Mouse (Mus musculus) liver, embryonic 16.5 days (tissue): ENCODE results near the gene Maff. TPM values are rescaled to one million over a fixed set of nuclear protein-coding genes. Genes with fewer than 3 reads are reported as not detected.

ENCODE experiments used
- ATAC-seq: fragments of 200-750 bp; cut with Nextera tagmentation; 2 replicates; pipeline ENCODE4 v1.8.0; 2017; ENCODE audit warnings: low read depth, mild to moderate bottlenecking, moderate number of reproducible peaks, moderate library complexity
- H3K27ac ChIP-seq: fragments of 300-500 bp; sonication (generic); 2 replicates; pipeline ENCODE4 v1.5.1; 2014; ENCODE audit warnings: mild to moderate bottlenecking, low read length
- H3K27me3 ChIP-seq: fragments of 300-500 bp; sonication (generic); 2 replicates; pipeline ENCODE4 v1.6.1; 2014; ENCODE audit warnings: low read depth, low read length, mixed read lengths; ENCODE audit not compliant: control insufficient read depth, insufficient read depth
- H3K36me3 ChIP-seq: fragments of 300-500 bp; sonication (generic); 2 replicates; pipeline ENCODE4 v1.6.1; 2014; ENCODE audit warnings: mild to moderate bottlenecking; ENCODE audit not compliant: control insufficient read depth, insufficient read depth
- H3K4me1 ChIP-seq: fragments of 300-500 bp; sonication (generic); 2 replicates; pipeline ENCODE4 v1.6.1; 2014; ENCODE audit warnings: low read depth, low read length, mixed read lengths; ENCODE audit not compliant: control insufficient read depth
- H3K4me2 ChIP-seq: fragments of 300-500 bp; sonication (generic); 2 replicates; pipeline ENCODE4 v1.6.1; 2014; ENCODE audit warnings: low read depth, low read length, mixed read lengths
- H3K4me3 ChIP-seq: fragments of 300-500 bp; sonication (generic); 2 replicates; pipeline ENCODE4 v1.5.1; 2014; ENCODE audit warnings: low read depth, mild to moderate bottlenecking, low read length
- H3K9ac ChIP-seq: fragments of 300-500 bp; sonication (generic); 2 replicates; pipeline ENCODE4 v1.6.1; 2014; ENCODE audit warnings: low read depth, low read length
- H3K9me3 ChIP-seq: fragments of 300-500 bp; sonication (generic); replicated peaks from 2 replicates; pipeline ENCODE4 v1.6.1; 2016; ENCODE audit warnings: low read length; ENCODE audit not compliant: control insufficient read depth
- WGBS: fragments of 180-500 bp; shearing (Covaris S2); extraction: QIAGEN DNeasy Blood & Tissue Kit; methylation state at CpG from one replicate; pipeline ENCODE4 v1.1.7; 2014; ENCODE audit not compliant: insufficient replicate concordance; 5-methylcytosine and 5-hydroxymethylcytosine counted together
- microRNA counts: library from miRNA; unstranded; fragments of <30 nt; microRNA quantifications from one replicate; lab custom pipeline; 2016
- microRNA-seq: library from miRNA; unstranded; fragments of <30 nt; microRNA quantifications from one replicate; pipeline ENCODE4, GENCODE M21; 2016
- polyA plus RNA-seq: library from polyadenylated mRNA; unstranded; fragments of >200 nt; fragmentation: Nextera tagmentation; extraction: Ambion mirVana; gene quantifications from 2 replicates; pipeline ENCODE4 v1.2.1, GENCODE M21; 2015

Gene Maff
- polyA plus RNA-seq, 1 experiment from 2014 or later = 3.3 TPM

- peaks cover 3% of the 10 kb centered on the region; the same call in 1 of the 2 replicates for H3K27me3 ChIP-seq
These were observed 56.7 kb downstream of the Maff start, which contains the start of gene Tmem184b for GRCm38 (mm10) chr15:79402836-79403762. Tmem184b (minus strand) TSS chr15:79403569.

GRCm38 (mm10) chr15:79403763-79404210, 57.4 kb downstream of the Maff start:
- peak overlapping the region; percentile 76 for H3K4me3 ChIP-seq
- peak overlapping the region; percentile 91 for H3K4me2 ChIP-seq
- H3K4me1 ChIP-seq = peaks cover 20% of the 10 kb centered on the region
- H3K9ac ChIP-seq = peak overlapping the region; percentile 77
- ATAC-seq = no peak
- WGBS = 15% methylated on average over 9 of the region's 9 CpGs
- H3K27ac ChIP-seq = no peak overlapping the region
- no peaks in the 10 kb centered on the region for H3K9me3 ChIP-seq
- no peaks in the 10 kb centered on the region for H3K36me3 ChIP-seq
- peaks cover 3% of the 10 kb centered on the region; the same call in 1 of the 2 replicates for H3K27me3 ChIP-seq

More at GRCm38 (mm10) chr15:79402836-79403762, 56.7 kb downstream of the Maff start, which contains the start of gene Tmem184b:
- under 1% methylated on average over 88 of the region's 90 CpGs for WGBS
- Histone ChIP-seq H3K27ac (no peak within 1 kb of the TSS), H3K4me3 (peak within 1 kb of the TSS; percentile 76), H3K4me2 (peak within 1 kb of the TSS; percentile 91), H3K4me1 (peaks cover 20% of the 10 kb centered on the region), H3K36me3 (no peaks in the 10 kb centered on the region), H3K9me3 (no peaks in the 10 kb centered on the region), H3K9ac (peak within 1 kb of the TSS; percentile 77)
- ATAC-seq = peak; percentile 92

- Histone ChIP-seq H3K9me3 (no peaks in the 10 kb centered on the region), H3K4me2 (no peak overlapping the region), H3K27me3 (peaks cover 3% of the 10 kb centered on the region; the same call in 1 of the 2 replicates), H3K27ac (no peak overlapping the region), H3K4me1 (peaks cover 20% of the 10 kb centered on the region), H3K4me3 (no peak overlapping the region), H3K9ac (no peak overlapping the region), H3K36me3 (no peaks in the 10 kb centered on the region)
- ATAC-seq = no peak
- WGBS = 65% methylated on average over 1 of the region's 1 CpGs
These were observed 57.9 kb downstream of the Maff start for GRCm38 (mm10) chr15:79404277-79404676.

GRCm38 (mm10) chr15:79406564-79406963, 60.1 kb downstream of the Maff start:
- no peak overlapping the region for H3K27ac ChIP-seq
- H3K9me3 ChIP-seq = no peaks in the 10 kb centered on the region
- no peak for ATAC-seq
- H3K36me3 ChIP-seq = no peaks in the 10 kb centered on the region
- H3K9ac ChIP-seq = no peak overlapping the region
- H3K27me3 ChIP-seq = peaks cover 3% of the 10 kb centered on the region; the same call in 1 of the 2 replicates
- no peak overlapping the region for H3K4me2 ChIP-seq
- peaks cover 11% of the 10 kb centered on the region for H3K4me1 ChIP-seq
- WGBS = 60% methylated on average over 4 of the region's 4 CpGs
- H3K4me3 ChIP-seq = no peak overlapping the region

MicroRNAs encoded within 50 kb of the gene (microRNA counts, 519-probe panel; counts per million panel counts)
- microRNA mmu-miR-1943 (lab: Ali Mortazavi, UCI) = 2,369 counts per million, percentile 55 among the panel's probes with 10 or more counts

Small RNA genes within 50 kb of the gene (microRNA-seq; reads per million reads assigned to microRNA genes)
- gene Mir1943 = 1.7 reads per million

Other genes with a start within 250 kb of the Maff start
- gene Micall1, start 237.7 kb upstream of the Maff start, polyA plus RNA-seq = 0.93 and 1.0 TPM in 2 replicates
- 120 and 121 TPM in 2 replicates for gene Polr2f, start 205.6 kb upstream of the Maff start, polyA plus RNA-seq
- 0.63 and 0.96 TPM in 2 replicates for gene 1700088E04Rik, start 205.4 kb upstream of the Maff start, polyA plus RNA-seq
- 0.05 and 0.13 TPM in 2 replicates for gene Sox10, start 181.4 kb upstream of the Maff start, polyA plus RNA-seq
- 13.1 and 13.3 TPM in 2 replicates for gene Pick1, start 117.4 kb upstream of the Maff start, polyA plus RNA-seq
- 0.04 and 0.07 TPM in 2 replicates for gene Gm49486, start 117.2 kb upstream of the Maff start, polyA plus RNA-seq
- gene Slc16a8, start 91.9 kb upstream of the Maff start, polyA plus RNA-seq = not detected in 2 replicates
- gene Baiap2l2, start 61.1 kb upstream of the Maff start, polyA plus RNA-seq = 1.7 and 2.6 TPM in 2 replicates
- 16.7 and 19.5 TPM in 2 replicates for gene Pla2g6, start 18.2 kb upstream of the Maff start, polyA plus RNA-seq
- 10.4 and 12.1 TPM in 2 replicates for gene Tmem184b, start 56.9 kb downstream of the Maff start, polyA plus RNA-seq
- 4.2 and 4.8 TPM in 2 replicates for gene Csnk1e, start 108.9 kb downstream of the Maff start, polyA plus RNA-seq
- gene Kcnj4, start 158.6 kb downstream of the Maff start, polyA plus RNA-seq = not detected in 2 replicates
- gene Kdelr3, start 169.8 kb downstream of the Maff start, polyA plus RNA-seq = 5.0 and 5.2 TPM in 2 replicates
- gene Ddx17, start 200.1 kb downstream of the Maff start, polyA plus RNA-seq = 11.3 TPM in 2 replicates